21 mouse cellular contexts compared by ENCODE assay signal in the genomic region with DNA sequence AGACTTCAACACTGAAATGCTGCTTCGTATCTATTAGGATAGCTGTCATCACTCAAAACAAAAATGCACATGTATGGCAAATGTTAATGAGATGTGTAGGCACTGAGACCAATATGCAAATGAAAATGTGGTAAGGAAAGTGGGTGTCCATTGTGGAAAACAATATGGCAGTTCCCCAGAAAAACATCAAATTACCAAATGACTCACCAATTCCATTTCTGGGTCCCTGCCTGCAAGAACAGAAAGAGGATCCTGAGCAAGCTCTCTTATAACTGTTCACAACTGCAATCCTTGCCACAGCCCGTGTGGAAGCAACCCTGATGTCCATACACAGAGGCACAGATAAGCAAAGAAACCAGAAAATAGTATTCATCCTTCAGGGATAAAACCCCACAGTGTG.
DNase-seq lines count a peak whose midpoint lies in the region; ATAC-seq lines count a peak whose summit lies in the region.
"Had no signal": no experiment of that assay in that cellular context is flagged by ENCODE, and none has a peak within 500 bp of the region (broad histone marks: within the 10 kb centered on the region; RNA-seq: fewer than 3 reads in every experiment).

No protein-coding gene starts in this region.

- ATAC-seq in CD4-positive, CD25-positive, alpha-beta regulatory T cell, adult 4 months, result no peak
- ATAC-seq: activated CD4-positive, CD25-positive, alpha-beta regulatory T cell, adult 4 months; forebrain, embryonic 14.5 days; forebrain, postnatal 0 days; hindbrain, embryonic 16.5 days had no signal

- peak; percentile 3 to 9 for DNase-seq in frontal cortex, postnatal 36 days (ENCODE audit: low spot score in 2 of 2)
- DNase-seq in frontal cortex, postnatal 25 days (ENCODE audit: low spot score in 2 of 2), result no peak
- DNase-seq in right cerebral cortex, adult 18-20 months, result peak; percentile 32
- DNase-seq in right cerebral cortex, postnatal 14 days, result no peak
- DNase-seq in NIH3T3 (ENCODE audit: low read depth), result peak; percentile 5
- DNase-seq in telencephalon, adult 2 months (ENCODE audit: low read depth, low spot score), result peak; percentile 34
- DNase-seq: adrenal gland, adult 8-10 months; adrenal gland, postnatal 25 days; B cell, adult 2 months; cerebellum, adult 18-20 months; cerebellum, adult 9-10 months; cerebellum, postnatal 25 days; forebrain, postnatal 0 days; gastrocnemius, postnatal 25 days; heart, adult 18-20 months; heart, postnatal 10 days; heart, postnatal 36 days had no signal

Comparison
In these comparisons a context has a peak if more than half of its experiments do, and no peak if none do; other contexts are left out.
1. DNase-seq: peak in frontal cortex, postnatal 36 days (2 of 2), right cerebral cortex, adult 18-20 months (single experiment), NIH3T3 (single experiment) and telencephalon, adult 2 months (single experiment); none in frontal cortex, postnatal 25 days (0 of 2) and right cerebral cortex, postnatal 14 days (single experiment).